Mouse (Mus musculus) stomach, postnatal 0 days (tissue): ENCODE results near the gene Klhl12. TPM values are rescaled to one million over a fixed set of nuclear protein-coding genes. Genes with fewer than 3 reads are reported as not detected.

Experiments
- ATAC-seq: fragments of 200-750 bp; cut with Nextera tagmentation; 2 replicates; pipeline ENCODE4 v1.8.0; 2017; ENCODE audit not compliant: low FRiP score, low TSS enrichment
- DNase-seq: peaks from one replicate; pipeline ENCODE4 v3.0.0-alpha.2; 2016; ENCODE audit warnings: low spot score
- H3K27ac ChIP-seq: fragments of 300-500 bp; sonication (generic); replicated peaks from 2 replicates; pipeline ENCODE4 v1.5.1; 2014; ENCODE audit warnings: mild to moderate bottlenecking, control low read depth
- H3K27me3 ChIP-seq: fragments of 300-500 bp; sonication (generic); 2 replicates; pipeline ENCODE4 v1.6.1; 2014; ENCODE audit warnings: low read length; ENCODE audit not compliant: control insufficient read depth, insufficient read depth
- H3K36me3 ChIP-seq: fragments of 300-500 bp; sonication (generic); 2 replicates; pipeline ENCODE4 v1.6.1; 2014; ENCODE audit warnings: low read length, mixed read lengths; ENCODE audit not compliant: control insufficient read depth, insufficient read depth
- H3K4me1 ChIP-seq: fragments of 300-500 bp; sonication (generic); replicated peaks from 2 replicates; pipeline ENCODE4 v1.6.1; 2014; ENCODE audit warnings: antibody characterized with exemption; ENCODE audit not compliant: control insufficient read depth, insufficient read depth
- H3K4me2 ChIP-seq: fragments of 300-500 bp; sonication (generic); replicated peaks from 2 replicates; pipeline ENCODE4 v1.6.1; 2014; ENCODE audit warnings: low read depth, mild to moderate bottlenecking, control low read depth, moderate library complexity
- H3K4me3 ChIP-seq: fragments of 300-500 bp; sonication (generic); 2 replicates; pipeline ENCODE4 v1.5.1; 2014; ENCODE audit warnings: low read depth, low read length, control low read depth
- H3K9ac ChIP-seq: fragments of 300-500 bp; sonication (generic); 2 replicates; pipeline ENCODE4 v1.6.1; 2014; ENCODE audit warnings: mild to moderate bottlenecking, low read length, control low read depth, mixed read lengths
- H3K9me3 ChIP-seq: fragments of 300-500 bp; sonication (generic); 2 replicates; pipeline ENCODE4 v1.6.1; 2016; ENCODE audit warnings: low read length; ENCODE audit not compliant: control insufficient read depth
- CTCF ChIP-seq: IDR thresholded peaks from 2 replicates; pipeline ENCODE4 v1.5.1; 2016; ENCODE audit warnings: antibody characterized with exemption, low read depth, mild to moderate bottlenecking, moderate library complexity
- EP300 ChIP-seq: optimal IDR thresholded peaks from 2 replicates; pipeline ENCODE3; 2016; ENCODE audit warnings: antibody characterized with exemption
- WGBS: fragments of 180-500 bp; shearing (Covaris S2); extraction: QIAGEN DNeasy Blood & Tissue Kit; methylation state at CpG from one replicate; pipeline ENCODE4 v1.1.7; 2014; 5-methylcytosine and 5-hydroxymethylcytosine counted together
- polyA plus RNA-seq: library from polyadenylated mRNA; unstranded; fragments of >200 nt; fragmentation: Nextera tagmentation; extraction: Ambion mirVana; gene quantifications from 2 replicates; pipeline ENCODE4 v1.2.1, GENCODE M21; 2015

Gene Klhl12
- polyA plus RNA-seq, 1 experiment from 2014 or later = 10.0 TPM

- Histone ChIP-seq H3K4me3 (no peak overlapping the region), H3K4me2 (no peak overlapping the region), H3K27me3 (no peaks in the 10 kb centered on the region), H3K4me1 (0 out of 2 replicates have a peak, but pooled peaks cover 4% of the 10 kb centered on the region), H3K9me3 (no peaks in the 10 kb centered on the region), H3K27ac (no peak overlapping the region), H3K9ac (no peak overlapping the region), H3K36me3 (peaks cover 12% of the 10 kb centered on the region)
- no peak for DNase-seq
- WGBS = 77% methylated on average over 7 of the region's 7 CpGs
- no peak for ATAC-seq
- TF ChIP-seq EP300 (no peak), CTCF (no peak)
Measured at GRCm38 (mm10) chr1:134492276-134492675, 36.9 kb downstream of the Klhl12 start.

GRCm38 (mm10) chr1:134493496-134493895 lies 38.2 kb downstream of the Klhl12 start:
- Histone ChIP-seq H3K4me2 (no peak overlapping the region), H3K36me3 (peaks cover 10% of the 10 kb centered on the region), H3K9me3 (no peaks in the 10 kb centered on the region), H3K27me3 (no peaks in the 10 kb centered on the region), H3K9ac (no peak overlapping the region), H3K4me1 (0 out of 2 replicates have a peak, but pooled peaks cover 4% of the 10 kb centered on the region), H3K27ac (peak overlapping the region; percentile 96; the same call in 1 of the 2 replicates), H3K4me3 (no peak overlapping the region)
- WGBS = 57% methylated on average over 2 of the region's 2 CpGs
- DNase-seq = peak; percentile 21
- peak; percentile 33; the same call in 1 of the 2 replicates for TF ChIP-seq CTCF
- TF ChIP-seq EP300 = no peak
- ATAC-seq = no peak

GRCm38 (mm10) chr1:134493956-134494355 lies 38.6 kb downstream of the Klhl12 start:
- WGBS = 12% methylated on average over 5 of the region's 5 CpGs
- ATAC-seq (peak; percentile 6; the same call in 1 of the 2 replicates), DNase-seq (no peak)
- 0 out of 2 replicates have a peak, but pooled peaks cover 4% of the 10 kb centered on the region for H3K4me1 ChIP-seq
- no peaks in the 10 kb centered on the region for H3K9me3 ChIP-seq
- peak overlapping the region; percentile 85 for H3K4me3 ChIP-seq
- peaks cover 5% of the 10 kb centered on the region; the same call in 1 of the 2 replicates for H3K36me3 ChIP-seq
- peak overlapping the region; percentile 28 for H3K9ac ChIP-seq
- TF ChIP-seq EP300 (no peak), CTCF (no peak)
- H3K4me2 ChIP-seq = peak overlapping the region; percentile 66
- H3K27ac ChIP-seq = peak overlapping the region; percentile 96
- H3K27me3 ChIP-seq = no peaks in the 10 kb centered on the region

GRCm38 (mm10) chr1:134494428-134495215 lies 39.3 kb downstream of the Klhl12 start, which contains the start of gene Rabif:
Gene Rabif (plus strand): TSS chr1:134494648.
- TF ChIP-seq EP300 = no peak
- TF ChIP-seq CTCF = peak; percentile 76
- ATAC-seq (peak; percentile 98), DNase-seq (peak; percentile 99)
- peak within 1 kb of the TSS; percentile 66 for H3K4me2 ChIP-seq
- no peaks in the 10 kb centered on the region for H3K9me3 ChIP-seq
- peaks cover 1% of the 10 kb centered on the region; the same call in 1 of the 2 replicates for H3K36me3 ChIP-seq
- no peaks in the 10 kb centered on the region for H3K27me3 ChIP-seq
- H3K4me3 ChIP-seq = peak within 1 kb of the TSS; percentile 85
- whole genome bisulfite sequencing = under 1% methylated on average over 57 of the region's 58 CpGs
- H3K9ac ChIP-seq = peak within 1 kb of the TSS; percentile 77
- H3K4me1 ChIP-seq = 0 out of 2 replicates have a peak, but pooled peaks cover 4% of the 10 kb centered on the region
- peak within 1 kb of the TSS; percentile 96 for H3K27ac ChIP-seq

GRCm38 (mm10) chr1:134495216-134495539 lies 39.8 kb downstream of the Klhl12 start:
- no peak for DNase-seq
- Histone ChIP-seq H3K9me3 (no peaks in the 10 kb centered on the region), H3K36me3 (no peaks in the 10 kb centered on the region), H3K27ac (peak overlapping the region; percentile 96), H3K27me3 (no peaks in the 10 kb centered on the region), H3K4me3 (peak overlapping the region; percentile 85), H3K4me1 (0 out of 2 replicates have a peak, but pooled peaks cover 4% of the 10 kb centered on the region), H3K4me2 (peak overlapping the region; percentile 66), H3K9ac (peak overlapping the region; percentile 77)
- no peak for TF ChIP-seq EP300
- TF ChIP-seq CTCF = no peak
- WGBS = 15% methylated on average over 5 of the region's 5 CpGs
- ATAC-seq = no peak

- WGBS = 60% methylated on average over 10 of the region's 10 CpGs
- no peaks in the 10 kb centered on the region for H3K36me3 ChIP-seq
- H3K27ac ChIP-seq = no peak overlapping the region
- H3K9me3 ChIP-seq = no peaks in the 10 kb centered on the region
- no peaks in the 10 kb centered on the region for H3K27me3 ChIP-seq
- peak overlapping the region; percentile 66 for H3K4me2 ChIP-seq
- ATAC-seq (no peak), DNase-seq (no peak)
- peak overlapping the region; percentile 43 for H3K9ac ChIP-seq
- TF ChIP-seq EP300 (no peak), CTCF (no peak)
- peak overlapping the region; percentile 85; the same call in 1 of the 2 replicates for H3K4me3 ChIP-seq
- H3K4me1 ChIP-seq = 0 out of 2 replicates have a peak, but pooled peaks cover 4% of the 10 kb centered on the region
Measured at GRCm38 (mm10) chr1:134495991-134496390, 40.7 kb downstream of the Klhl12 start.
